Mouse (Mus musculus) spleen, postnatal 10 days (tissue): ENCODE data around the gene Uchl1.

Experiments used
- DNase-seq, 2 experiments: peaks; one replicate each; pipeline ENCODE4 v3.0.0; 2021 to 2022; ENCODE audit warnings: low spot score in 2 of 2

The Uchl1 gene

DNA sequence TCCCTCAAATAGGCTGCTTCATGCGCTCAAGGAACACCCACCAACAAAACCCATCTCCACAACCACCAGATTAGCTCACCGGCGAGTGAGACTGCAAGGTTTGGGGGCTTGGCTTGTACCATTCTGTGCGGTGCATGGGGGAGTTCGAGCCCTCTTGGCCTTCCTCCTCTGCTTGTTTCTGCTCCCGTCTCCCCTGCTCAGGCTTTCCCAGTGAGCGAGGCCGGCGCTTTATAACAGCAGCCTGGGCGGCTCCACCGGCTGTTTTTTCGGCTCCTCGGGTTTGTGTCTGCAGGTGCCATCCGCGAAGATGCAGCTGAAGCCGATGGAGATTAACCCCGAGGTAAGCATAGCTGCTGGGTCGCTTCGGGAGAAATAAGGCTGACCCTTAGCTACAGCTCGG lies at the start of gene Uchl1:
TSS of gene Uchl1 (plus strand) at position 109 of the 400 bp plus-strand sequence.
- DNase-seq, result peak in 1 of 2 experiments; percentile 57

DNA sequence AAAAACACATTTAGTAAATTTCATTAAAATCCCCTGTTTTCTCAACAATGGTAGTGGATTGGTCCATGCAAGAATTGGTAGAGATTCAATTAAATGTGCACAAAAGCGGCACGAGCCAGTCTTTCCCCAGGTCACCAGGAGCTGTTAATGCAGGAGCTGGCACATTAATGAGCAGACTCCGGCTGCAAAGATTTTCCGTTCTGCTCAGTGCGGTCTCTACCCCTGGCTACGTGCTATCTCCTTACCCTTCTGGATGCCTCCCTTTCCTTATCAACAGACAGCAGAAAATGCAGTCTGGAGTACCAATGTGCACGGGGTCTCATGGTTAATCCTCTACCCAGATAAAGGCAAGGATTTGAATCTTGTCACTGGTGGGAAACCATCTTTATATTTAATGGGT lies 48.1 kb upstream of the Uchl1 start:
- DNase-seq, result no peak

DNA sequence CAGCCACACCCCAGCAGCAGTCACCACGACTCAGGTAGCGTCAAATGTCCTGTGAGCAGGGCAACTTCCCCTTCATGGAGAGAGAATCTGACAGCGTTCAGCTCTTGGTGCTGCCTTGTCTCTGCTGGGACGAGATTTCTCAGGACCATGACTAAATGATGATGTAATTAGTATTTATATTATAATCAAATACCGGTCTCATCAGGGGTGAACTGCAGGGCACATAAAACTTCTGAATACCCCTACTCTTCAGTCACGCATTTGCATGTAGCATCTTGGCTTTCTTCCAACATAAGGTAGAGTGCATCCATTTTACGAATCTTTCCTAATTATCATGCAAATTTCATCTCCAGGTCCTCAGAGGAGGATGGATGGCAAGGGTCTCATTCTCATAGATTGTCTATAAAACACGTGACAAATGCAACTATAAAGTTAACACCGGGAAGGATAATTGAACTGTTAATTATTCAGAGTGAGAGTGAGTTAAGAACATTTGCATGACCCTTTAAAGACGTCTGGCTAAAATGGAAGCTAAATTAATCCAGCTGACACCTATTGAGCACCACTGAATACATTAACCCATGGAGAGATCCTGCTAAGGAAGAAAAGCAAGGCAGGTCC lies 40.3 kb upstream of the Uchl1 start:
- no peak for DNase-seq

DNA sequence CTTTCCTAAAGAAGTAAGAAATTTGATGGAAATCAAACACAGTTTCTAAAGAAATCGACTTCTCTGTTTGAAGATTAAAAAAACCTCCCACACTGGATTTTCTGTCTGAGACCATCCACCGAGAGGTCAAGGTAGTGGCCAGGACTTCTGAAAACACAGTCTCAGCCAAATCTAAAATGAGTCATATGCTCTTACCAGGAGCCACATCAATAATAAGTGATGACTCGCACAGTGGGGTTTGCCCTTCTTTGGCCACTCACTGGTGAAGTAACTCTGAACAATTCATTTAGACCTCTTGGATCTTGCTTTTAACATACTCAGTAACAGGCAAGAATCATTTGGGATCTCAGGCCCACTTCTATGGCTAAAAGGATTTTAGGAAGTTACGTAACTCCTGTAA lies 33.7 kb upstream of the Uchl1 start:
- DNase-seq, result no peak

DNA sequence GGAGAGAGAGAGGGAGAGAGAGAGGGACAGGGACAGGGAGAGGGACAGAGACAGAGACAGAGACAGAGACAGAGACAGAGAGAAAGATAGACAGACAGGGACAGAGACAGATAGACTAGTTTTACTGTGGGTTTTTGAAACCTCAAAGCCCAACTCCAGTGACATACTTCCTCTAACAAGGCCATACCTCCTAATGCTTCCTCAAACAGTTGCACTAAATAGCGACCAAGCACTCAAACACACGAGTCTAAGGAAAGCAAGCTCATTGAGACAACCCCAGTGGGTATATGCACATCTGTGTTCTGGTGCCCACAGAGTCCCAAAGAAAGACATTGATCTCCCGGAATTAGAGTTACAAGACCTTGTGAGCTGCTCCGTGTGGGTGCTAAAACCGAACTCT lies 32.6 kb upstream of the Uchl1 start:
- DNase-seq, result no peak

DNA sequence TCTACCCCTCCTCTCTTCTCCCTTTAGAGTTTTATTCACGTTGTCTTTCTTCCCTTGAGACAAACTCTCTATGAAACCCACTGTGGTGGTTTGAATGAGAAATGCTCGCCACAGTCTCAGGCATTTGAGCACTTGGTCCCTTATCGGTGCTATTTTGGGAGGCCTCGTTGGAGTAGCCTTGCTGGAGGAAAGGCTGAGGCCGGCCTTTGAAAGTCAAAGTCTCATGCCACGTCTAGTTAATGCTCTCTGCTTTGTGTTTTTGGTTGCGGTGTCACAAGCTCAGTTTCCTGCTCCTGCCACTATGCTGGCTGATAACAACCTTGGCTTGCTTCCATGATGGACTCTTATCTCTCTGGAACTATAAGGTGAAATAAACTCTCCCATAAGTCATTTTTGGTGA lies 28.4 kb upstream of the Uchl1 start:
- DNase-seq, result no peak

DNA sequence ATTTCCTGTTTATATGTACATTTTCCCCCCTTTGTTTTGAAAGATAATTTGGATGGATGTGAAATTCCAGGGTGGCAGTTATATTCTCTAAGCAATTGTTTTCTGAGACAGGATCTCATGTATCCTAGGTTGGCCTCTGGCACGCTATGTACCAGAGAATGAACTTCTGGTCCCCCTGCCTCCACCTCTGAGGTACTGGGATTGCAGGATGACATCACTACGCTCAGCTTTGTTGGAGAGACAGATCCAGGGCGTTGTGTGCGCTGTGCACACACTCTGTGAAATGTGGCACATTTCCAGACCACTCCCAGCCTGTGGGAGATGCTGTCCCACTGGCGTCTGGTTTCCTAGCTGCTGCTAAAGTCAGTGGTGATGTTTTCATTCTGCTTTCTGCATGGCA lies 21.7 kb upstream of the Uchl1 start:
- DNase-seq, result no peak

DNA sequence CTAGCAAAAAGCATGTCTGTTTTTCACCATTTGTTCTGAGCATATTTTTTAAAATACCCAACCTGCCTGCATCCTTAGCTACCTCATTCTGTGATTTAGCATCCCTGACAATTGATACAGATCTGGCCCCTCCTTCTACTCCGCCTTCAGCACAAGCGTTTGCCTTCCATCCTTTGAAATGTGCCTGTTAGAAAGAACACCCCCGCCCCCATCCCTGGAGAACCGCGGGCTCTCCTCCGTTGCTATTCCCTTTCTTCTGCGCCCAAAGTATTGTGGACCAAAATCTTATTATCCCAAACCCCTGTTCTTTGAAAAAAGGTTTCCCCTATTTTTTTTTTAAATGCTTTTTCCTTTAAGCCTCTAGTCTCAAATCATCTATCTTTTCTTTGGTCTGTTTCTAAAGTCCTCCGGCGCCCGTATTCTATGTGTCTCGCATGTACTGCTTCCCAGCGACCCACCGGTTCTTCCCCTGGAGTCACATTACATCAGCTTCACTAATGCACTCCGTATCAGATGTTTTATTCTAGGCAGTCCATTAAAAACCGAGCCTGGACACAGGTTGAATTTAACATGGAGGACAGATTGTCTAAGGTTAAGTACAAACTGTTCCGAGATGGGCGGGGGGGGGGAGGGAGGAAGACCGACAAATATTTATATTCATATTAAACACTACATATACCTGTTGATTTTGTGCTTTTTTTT lies 551 bp upstream of the Uchl1 start:
- DNase-seq, result no peak

DNA sequence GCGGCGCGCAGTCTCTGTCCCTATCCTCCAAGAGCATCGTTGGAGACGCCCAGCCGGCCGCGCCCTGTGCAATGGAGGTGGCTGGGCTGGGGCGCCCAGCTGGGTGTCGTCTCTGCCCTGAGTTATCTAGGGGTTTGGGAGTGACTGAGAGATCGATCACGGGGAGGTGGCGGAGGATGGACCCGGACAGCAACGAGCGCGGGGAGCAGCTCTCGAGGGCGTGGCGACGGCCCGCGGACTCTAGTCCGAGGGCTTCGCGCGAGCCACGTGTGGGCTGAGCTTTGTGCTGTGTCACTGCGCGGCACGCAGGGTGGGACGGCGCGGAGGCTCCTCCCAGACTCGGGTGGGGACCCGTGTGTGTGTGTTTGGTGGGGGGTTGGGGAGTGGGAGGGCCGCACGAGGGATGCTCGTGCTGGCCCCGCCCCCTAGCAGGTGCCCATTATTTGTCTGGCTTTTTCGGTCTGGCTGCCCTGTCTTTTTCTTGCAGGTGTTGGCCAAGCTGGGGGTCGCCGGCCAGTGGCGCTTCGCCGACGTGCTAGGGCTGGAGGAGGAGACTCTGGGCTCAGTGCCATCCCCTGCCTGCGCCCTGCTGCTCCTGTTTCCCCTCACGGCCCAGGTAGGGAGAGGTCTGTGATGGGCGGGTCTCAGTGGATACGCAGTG lies 696 bp downstream of the Uchl1 start:
- DNase-seq, result peak in 1 of 2 experiments; percentile 18

DNA sequence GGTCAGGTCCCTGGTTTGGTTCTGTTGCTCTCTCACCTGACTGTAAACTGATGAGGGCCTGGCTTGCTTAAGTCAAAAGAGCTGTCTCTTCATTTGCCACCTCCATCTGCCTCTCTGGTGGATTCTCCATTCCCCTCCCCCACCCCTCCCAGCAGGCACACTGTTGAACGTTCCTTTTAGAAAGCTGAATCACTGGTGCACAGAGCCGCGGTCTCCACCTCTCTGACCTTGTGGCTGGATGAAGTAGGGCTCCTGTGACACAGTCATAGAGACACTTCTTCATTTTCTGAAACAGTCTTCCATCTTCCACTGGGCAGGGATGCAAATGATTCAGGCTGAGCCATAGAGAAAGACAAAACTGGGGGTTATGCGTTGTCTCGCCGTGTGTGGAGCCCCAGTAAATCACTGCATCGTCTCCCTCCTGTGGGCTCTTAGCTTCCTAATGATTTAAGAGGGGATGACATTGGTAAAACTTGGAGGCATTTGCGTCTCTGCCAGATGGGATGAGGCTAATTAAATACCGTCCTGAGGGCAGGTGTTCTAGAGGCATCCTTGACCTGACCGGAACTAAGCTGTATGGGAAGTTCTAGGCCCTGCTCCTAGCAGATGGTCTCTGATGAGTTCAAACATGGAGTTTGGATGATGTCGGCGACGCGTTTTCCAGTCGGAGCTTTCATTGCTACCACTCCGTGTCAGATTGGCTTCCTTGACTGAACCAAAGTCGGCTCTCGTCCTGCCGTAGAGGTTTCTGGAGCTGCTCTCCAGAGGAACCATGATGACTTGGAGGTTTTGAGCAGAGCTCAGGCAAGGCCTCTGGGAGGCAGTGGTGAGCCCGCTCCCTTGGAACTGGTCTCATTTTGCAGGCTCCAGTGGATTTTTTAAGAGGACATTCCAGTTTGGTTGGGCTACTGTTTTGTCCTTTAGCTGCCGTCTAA lies 1.8 kb downstream of the Uchl1 start:
- DNase-seq, result no peak

DNA sequence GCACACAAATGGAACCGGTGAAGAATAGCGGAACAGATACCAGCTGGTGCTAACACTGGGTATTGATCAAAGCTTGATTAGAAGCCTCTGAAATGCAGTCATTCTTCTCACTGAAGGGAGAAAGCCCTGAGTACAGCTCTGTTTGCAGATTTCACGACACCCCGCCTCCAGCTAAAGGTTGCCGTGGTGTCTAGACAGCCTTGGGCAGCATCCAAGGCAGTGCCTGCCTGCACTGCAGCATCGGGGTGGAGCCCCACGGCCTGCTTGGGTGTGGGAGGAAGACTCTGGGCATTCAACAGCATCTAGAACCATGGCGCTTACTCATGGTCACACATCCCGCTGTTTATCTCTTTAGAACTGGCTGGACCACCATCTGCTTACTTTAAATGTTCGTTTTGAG lies 3.3 kb downstream of the Uchl1 start:
- no peak for DNase-seq

DNA sequence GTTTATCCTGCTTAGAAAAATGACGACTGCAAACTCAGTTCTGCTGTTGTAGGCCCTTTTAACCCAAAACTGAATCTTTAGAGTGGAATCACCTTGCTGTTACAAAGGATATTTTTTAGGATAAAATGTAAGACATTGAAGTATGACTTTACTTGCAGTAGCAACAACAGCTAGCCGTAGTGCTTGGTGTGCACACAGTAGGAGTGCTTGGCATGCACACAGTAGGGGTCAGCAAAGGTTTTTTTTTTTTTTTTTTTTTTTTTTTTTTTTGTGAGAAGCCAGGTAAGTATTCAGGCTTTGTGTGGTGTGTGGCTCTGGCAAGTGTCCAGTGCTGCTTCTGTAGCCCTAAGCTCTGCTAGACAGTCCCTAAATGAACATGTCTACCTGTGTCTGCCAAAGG lies 10.0 kb downstream of the Uchl1 start:
- DNase-seq, result no peak

DNA sequence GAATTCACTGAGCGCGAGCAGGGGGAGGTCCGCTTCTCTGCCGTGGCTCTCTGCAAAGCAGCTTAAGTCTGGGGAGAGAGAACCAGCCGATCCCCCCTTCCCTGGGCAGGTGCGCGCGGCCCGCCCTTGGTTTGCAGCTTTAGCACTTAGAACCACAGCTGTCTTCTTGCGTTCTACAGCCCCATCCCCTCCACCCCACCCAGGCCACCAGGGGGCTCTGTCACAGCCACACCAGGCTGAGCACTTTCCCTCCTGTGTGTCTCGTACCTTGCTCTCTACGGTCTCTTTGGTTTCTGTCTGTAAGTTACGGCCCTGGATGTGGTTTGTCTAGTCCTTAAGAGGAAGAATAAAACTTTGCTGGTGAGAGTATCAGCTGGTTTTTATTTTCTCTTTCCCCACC lies 11.0 kb downstream of the Uchl1 start:
- DNase-seq, result peak in 1 of 2 experiments; percentile 40

DNA sequence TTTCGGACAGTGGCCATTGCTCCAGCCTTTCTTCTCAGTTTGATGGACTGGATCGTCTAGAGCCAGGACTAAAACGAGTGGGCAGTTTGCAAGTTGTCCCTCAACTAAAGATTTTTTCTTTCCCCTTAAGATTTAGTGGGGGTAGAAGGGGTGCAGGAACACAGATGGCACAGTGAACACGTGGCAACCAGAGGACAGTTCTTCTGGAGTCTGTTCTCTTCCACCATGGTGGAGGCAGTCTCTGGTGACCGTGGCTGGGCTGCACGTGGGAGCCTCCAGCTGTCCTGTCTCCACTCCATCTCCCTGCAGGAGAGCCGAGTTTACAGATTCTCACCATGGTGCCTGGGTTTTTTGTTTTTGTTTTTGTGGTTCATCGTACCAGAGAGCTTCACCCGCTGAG lies 11.8 kb downstream of the Uchl1 start:
- no peak for DNase-seq

DNA sequence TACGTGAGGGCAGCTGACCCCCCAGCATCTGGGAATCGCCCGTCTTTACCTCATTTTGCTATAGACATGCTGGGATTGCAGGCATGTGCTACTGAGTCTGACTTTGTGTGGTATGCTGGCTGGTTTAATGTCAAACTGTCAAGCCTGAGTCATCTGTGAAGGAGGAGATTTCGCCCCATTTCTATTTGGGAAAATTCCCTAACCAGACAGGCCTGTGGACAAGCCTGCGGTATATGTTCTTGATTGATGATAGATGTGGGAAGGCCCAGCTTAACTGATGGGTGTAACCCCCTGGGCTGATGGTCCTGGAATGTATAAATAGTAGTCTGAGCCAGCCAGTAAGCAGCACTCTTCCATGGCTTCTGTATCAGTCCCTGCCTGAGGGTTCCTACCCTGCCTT lies 12.4 kb downstream of the Uchl1 start:
- no peak for DNase-seq

DNA sequence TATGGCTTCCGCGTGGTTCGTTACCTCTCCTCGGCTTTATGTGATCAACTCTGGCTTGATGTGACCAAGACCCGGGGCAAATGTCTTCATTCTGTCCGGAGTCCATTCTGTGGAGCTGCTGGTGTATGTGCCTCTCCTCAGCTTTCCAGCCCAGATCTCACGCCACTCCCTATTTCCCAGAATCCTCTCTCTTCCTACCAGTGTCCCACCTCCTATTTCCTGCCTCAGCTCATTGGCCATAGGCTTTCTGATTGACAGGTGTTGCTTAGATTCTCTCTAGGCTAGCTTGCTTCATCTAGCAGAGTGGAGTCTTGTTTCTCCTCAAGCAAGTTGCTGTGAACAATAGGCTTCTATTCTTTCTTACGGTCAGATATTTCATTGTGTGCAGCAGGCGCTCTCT lies 13.9 kb downstream of the Uchl1 start:
- DNase-seq, result no peak

DNA sequence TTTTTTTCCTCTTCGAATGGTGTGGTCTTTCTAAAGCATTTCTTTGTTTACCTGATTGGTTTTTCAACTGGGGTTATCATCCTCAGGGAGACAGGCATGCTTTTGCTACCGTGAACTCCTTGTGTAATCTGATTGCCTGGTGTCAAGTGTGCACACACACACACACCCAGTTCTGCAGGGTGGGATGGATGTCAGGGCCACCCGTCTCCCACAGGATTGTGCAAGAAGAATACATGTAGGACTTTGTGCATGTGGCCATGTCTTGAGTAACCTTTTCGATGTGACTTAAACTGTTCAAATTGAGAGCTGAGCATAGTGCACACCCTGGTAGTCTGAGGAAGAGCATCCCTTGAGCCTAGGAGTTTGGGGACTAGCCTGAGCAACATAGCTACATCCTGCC lies 17.3 kb downstream of the Uchl1 start:
- no peak for DNase-seq

DNA sequence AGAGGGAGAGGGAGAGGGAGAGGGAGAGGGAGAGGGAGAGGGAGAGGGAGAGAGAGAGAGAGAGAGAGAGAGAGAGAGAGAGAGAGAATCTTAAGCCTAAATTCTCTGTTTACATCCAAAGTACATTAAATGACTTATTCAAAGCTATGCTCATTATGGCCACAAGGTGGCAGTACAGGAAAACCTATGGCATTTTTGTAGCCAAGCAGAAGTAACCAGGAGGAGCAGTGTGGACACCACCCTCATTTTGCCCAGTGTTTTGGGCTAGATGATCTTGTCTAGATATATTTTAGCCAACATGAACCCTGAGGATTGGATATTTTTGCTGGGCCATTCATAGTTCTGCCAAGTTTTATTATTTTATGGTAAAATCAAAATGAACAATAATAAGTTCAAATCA lies 21.2 kb downstream of the Uchl1 start:
- DNase-seq, result peak in 1 of 2 experiments; percentile 43

DNA sequence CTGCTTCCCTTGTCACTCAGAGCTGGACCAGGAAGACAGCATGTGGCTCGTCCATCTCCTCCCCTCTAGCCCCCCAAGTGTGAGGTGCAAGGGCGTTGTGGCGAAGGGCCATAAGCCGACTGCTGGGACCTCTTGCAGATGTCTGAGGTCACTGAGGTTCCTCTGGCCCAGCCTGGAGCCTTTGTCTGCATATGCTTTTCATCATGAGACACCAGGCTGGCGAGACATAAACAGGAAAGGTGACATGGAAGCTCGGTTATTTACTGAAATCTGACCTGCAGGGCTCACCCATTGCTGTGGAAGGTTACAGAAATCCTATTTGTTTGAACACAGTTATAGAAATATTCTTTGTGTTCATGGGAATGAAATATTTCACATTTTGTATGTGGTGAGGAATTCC lies 24.0 kb downstream of the Uchl1 start:
- DNase-seq, result no peak

DNA sequence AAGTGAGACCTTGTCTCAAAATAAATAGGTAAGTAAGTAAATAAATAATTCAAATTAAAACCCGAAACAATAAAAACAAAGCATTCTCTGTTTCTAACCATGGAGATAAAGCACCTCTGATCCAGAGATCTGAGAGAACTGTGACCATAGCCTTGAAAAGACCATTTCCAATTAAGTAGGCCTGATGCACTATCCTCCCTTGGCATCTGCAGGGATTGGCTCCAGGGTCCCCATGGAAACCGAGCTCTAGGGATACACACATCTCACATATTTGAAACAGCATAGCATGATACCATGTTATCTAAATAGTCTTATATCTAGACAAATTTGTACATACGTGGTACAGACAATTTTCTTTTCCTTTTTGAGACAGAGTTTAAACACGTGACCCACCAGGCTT lies 26.1 kb downstream of the Uchl1 start:
- DNase-seq, result no peak

DNA sequence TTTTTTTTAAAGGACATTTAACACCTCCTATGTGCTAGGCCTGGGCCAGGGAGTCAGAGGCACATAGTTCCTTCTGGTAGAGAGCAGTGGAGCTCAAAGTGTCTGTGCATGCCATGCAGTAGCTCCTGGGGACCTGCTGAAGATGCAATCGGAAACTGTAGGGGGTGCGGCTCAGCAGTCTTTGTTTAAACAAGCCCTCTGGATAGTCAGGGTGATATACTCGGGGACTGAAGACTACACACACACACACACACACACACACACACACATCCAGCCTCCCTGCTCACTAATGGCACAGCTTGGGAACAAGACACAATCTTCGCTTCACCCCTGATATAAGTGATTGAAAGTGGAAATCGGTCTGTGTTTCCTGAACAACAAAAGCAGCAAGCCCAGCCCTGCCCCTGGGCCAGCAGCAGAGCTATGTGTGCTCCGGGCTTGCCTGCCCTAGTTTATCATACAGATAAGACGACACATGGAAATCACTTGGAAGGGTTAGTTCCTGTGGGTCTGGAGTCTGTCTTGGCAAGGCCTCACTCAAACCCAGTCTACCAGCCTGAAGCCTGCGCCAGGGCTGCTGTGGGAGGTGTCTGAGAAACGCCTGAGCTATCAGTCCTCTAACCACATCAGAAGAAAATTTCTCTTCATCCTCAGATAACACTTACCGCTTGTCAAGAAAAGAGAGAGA lies 27.6 kb downstream of the Uchl1 start:
- DNase-seq, result no peak

DNA sequence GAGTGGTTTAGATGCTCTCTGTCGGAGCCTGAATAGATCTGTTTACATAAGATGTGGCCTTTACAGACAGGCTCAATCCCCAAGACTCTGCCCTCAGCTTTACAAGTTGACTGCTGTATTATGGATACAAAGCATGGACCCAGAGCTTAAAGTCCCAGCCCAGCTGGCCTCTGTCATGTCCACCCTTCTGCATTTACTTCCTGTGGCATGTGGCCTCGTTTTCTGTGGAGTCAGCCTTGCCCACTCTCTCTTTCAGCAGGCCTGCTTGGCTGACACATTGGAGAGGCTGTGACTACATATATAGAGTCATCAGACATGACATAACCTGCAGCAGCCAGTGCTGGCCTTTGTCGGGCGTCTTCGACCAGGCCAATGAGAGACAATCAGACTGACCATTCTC lies 32.0 kb downstream of the Uchl1 start:
- DNase-seq, result no peak
